Mouse (Mus musculus) liver, embryonic 11.5 days (tissue): Measurements from ENCODE around the gene Snx9. TPM values are rescaled to one million over a fixed set of nuclear protein-coding genes. Genes with fewer than 3 reads are reported as not detected.

Source experiments
- ATAC-seq: fragments of 200-750 bp; cut with Nextera tagmentation; replicated peaks from 2 replicates; pipeline ENCODE4 v1.8.0; 2017; ENCODE audit warnings: moderate number of reproducible peaks, mild to moderate bottlenecking, moderate TSS enrichment, moderate library complexity; ENCODE audit not compliant: low FRiP score
- DNase-seq: peaks from one replicate; pipeline ENCODE4 v3.0.0-alpha.2; 2017; ENCODE audit warnings: low spot score
- H3K27ac ChIP-seq: fragments of 300-500 bp; sonication (generic); 2 replicates; pipeline ENCODE4 v1.5.1; 2014; ENCODE audit warnings: mild to moderate bottlenecking, low read depth, low read length, control low read depth
- H3K27me3 ChIP-seq: fragments of 300-500 bp; sonication (generic); replicated peaks from 2 replicates; pipeline ENCODE4 v1.6.1; 2014; ENCODE audit warnings: low read length, mixed read lengths; ENCODE audit not compliant: control insufficient read depth, insufficient read depth
- H3K36me3 ChIP-seq: fragments of 300-500 bp; sonication (generic); 2 replicates; pipeline ENCODE4 v1.6.1; 2014; ENCODE audit warnings: mild to moderate bottlenecking, low read length, moderate library complexity, mixed read lengths; ENCODE audit not compliant: control insufficient read depth, insufficient read depth
- H3K4me1 ChIP-seq: fragments of 300-500 bp; sonication (generic); replicated peaks from 2 replicates; pipeline ENCODE4 v1.6.1; 2014; ENCODE audit warnings: low read length, mixed read lengths; ENCODE audit not compliant: control insufficient read depth, insufficient read depth
- H3K4me2 ChIP-seq: fragments of 300-500 bp; sonication (generic); 2 replicates; pipeline ENCODE4 v1.6.1; 2014; ENCODE audit warnings: mild to moderate bottlenecking, control low read depth, moderate library complexity
- H3K4me3 ChIP-seq: fragments of 300-500 bp; sonication (generic); 2 replicates; pipeline ENCODE4 v1.5.1; 2014; ENCODE audit warnings: low read depth, low read length, control low read depth
- H3K9ac ChIP-seq: fragments of 300-500 bp; sonication (generic); 2 replicates; pipeline ENCODE4 v1.6.1; 2014; ENCODE audit warnings: low read depth, low read length, control low read depth
- H3K9me3 ChIP-seq: fragments of 300-500 bp; sonication (generic); 2 replicates; pipeline ENCODE4 v1.6.1; 2016; ENCODE audit warnings: low read length, inconsistent platforms, mixed read lengths; ENCODE audit not compliant: control insufficient read depth
- WGBS: fragments of 180-500 bp; shearing (Covaris S2); extraction: QIAGEN DNeasy Blood & Tissue Kit; methylation state at CpG from one replicate; pipeline ENCODE4 v1.1.7; 2014; 5-methylcytosine and 5-hydroxymethylcytosine counted together
- polyA plus RNA-seq: library from polyadenylated mRNA; unstranded; fragments of >200 nt; fragmentation: Nextera tagmentation; extraction: Ambion mirVana; gene quantifications from 2 replicates; pipeline ENCODE4 v1.2.1, GENCODE M21; 2014

The Snx9 gene
- polyA plus RNA-seq, 1 experiment from 2014 or later, result 31.2 TPM

DNA sequence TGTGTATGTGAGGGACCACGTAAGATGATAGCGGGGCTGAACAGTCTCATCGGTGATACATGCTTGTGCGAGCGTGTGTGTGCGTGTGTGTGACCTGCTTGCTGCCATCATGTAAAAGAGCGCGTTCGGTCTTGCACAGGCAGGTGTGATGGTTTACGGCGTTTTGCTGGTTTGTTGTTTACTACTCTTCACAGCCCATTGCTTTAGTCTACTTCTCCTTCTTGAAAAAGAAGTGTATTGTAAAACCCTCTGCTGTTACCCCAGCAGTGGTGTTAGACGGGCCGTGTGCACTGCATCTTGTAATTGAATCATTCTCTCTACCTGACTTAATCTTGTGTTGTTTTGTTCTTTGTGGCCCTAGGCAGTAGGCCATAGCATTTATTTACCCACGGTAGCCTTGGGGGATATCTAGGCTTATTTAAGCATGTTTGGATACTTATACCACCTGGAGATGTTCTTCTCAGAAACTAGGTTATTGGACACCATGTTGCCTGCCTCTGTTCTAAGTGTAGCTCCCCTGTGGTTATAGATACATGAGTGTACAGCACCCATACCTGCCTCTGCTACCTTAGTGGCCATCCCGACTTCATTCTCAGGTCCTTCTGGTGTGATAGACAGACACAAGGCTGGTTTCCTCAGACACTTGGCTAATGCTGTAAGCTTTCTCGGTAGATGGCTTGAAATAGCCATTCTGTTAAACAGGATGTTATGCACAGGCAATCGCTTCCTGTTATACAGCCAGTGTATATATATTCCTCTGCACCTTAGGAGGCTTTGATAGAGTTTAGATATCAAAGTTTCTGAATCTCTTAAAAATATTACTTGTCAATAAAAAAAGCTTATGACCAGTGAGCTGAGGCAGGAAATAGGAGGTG is 56.4 kb downstream of the Snx9 start:
- no peak overlapping the region for H3K4me3 ChIP-seq
- no peak for DNase-seq
- no peak for ATAC-seq
- H3K27ac ChIP-seq, result no peak overlapping the region
- peaks cover 7% of the 10 kb centered on the region; the same call in 1 of the 2 replicates for H3K36me3 ChIP-seq
- no peak overlapping the region for H3K4me2 ChIP-seq
- H3K4me1 ChIP-seq, result peaks cover 17% of the 10 kb centered on the region
- no peak overlapping the region for H3K9ac ChIP-seq
- no peaks in the 10 kb centered on the region for H3K27me3 ChIP-seq
- H3K9me3 ChIP-seq, result no peaks in the 10 kb centered on the region
- WGBS, result 88% methylated on average over 17 of the region's 17 CpGs

DNA sequence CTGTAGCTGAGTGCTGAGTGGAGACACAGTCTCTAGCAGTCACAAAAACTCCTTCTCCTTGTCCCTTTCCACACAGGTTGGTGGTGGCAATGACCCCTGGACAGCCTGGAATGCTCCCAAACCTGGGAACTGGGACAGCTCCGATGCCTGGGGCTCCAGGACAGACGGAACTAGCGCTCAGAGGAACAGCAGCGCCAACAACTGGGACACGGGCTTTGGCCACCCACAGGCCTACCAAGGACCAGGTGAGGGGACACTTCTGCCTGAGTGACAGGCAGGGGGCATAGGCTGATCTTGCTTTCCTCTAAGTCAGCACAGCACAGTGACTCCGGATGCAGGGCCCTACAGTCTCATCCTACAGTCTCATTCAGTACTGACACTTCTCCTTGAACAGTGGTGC is 58.1 kb downstream of the Snx9 start:
- Histone ChIP-seq H3K4me1 (peaks cover 2% of the 10 kb centered on the region), H3K9ac (no peak overlapping the region), H3K4me3 (no peak overlapping the region), H3K9me3 (no peaks in the 10 kb centered on the region), H3K36me3 (peaks cover 7% of the 10 kb centered on the region; the same call in 1 of the 2 replicates), H3K27me3 (no peaks in the 10 kb centered on the region), H3K4me2 (no peak overlapping the region), H3K27ac (no peak overlapping the region)
- ATAC-seq, result no peak
- no peak for DNase-seq
- 91% methylated on average over 6 of the region's 6 CpGs for WGBS

DNA sequence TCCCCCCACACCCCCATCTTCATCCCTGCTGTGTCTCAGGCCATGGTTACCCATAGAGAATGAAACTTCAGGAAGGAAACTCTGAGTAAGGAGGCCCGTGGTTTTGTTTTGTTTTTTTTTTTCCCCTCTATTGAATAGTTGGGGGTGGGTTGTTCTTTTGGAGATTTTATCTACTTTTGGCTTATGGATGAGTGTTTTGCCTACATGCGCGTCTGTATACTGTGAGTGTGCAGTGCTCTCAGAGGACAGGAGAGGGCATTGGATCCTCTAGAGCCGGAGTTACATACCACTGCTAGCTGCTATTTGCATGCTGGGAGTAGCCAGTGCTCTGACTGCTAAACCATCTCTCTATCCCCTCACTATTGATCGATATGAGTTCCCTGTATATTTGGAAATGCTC is 60.3 kb downstream of the Snx9 start:
- WGBS, result 77% methylated on average over 5 of the region's 5 CpGs
- Histone ChIP-seq H3K9ac (no peak overlapping the region), H3K4me1 (peaks cover 2% of the 10 kb centered on the region; the same call in 1 of the 2 replicates), H3K9me3 (no peaks in the 10 kb centered on the region), H3K27ac (no peak overlapping the region), H3K4me2 (no peak overlapping the region), H3K4me3 (no peak overlapping the region), H3K27me3 (no peaks in the 10 kb centered on the region), H3K36me3 (peaks cover 7% of the 10 kb centered on the region; the same call in 1 of the 2 replicates)
- ATAC-seq, result no peak
- DNase-seq, result no peak

DNA sequence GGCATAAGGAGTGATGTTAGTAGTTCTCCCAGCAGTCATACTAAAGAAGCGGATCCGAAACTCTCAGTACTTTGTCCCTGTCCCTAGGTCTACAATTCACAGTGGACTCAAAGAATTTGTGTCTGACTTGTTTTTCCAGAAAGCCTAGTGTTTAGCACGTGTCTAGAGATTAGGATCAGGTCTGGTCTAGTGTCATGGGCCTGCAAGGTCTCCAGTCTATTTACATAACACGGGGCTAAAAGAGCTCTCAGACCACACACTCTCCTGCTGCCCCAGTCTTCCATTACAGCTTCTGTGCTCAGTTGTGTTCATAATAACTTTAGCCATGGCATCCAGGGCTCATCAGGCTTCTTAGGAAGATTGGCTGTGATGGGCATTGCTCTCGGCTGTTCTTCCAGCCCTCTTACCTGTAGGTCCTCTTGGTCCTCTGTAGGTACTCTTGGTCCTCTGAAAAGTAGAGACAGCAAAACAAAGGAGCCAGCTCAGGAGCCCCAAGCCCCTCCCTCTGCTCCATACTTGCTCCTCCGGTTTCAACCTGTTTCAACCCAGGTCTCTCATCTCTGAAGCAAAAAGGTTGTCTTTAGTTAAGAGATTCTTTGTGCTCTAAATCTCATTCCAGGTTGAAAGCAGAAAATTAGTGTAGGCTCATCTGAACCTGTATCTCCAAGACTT is 62.6 kb downstream of the Snx9 start:
- Histone ChIP-seq H3K27ac (no peak overlapping the region), H3K4me1 (0 out of 2 replicates have a peak, but pooled peaks cover 2% of the 10 kb centered on the region), H3K36me3 (peaks cover 9% of the 10 kb centered on the region; the same call in 1 of the 2 replicates), H3K27me3 (no peaks in the 10 kb centered on the region), H3K9ac (no peak overlapping the region), H3K9me3 (no peaks in the 10 kb centered on the region), H3K4me3 (no peak overlapping the region), H3K4me2 (no peak overlapping the region)
- DNase-seq (no peak), ATAC-seq (no peak)
- 62% methylated on average over 6 of the region's 6 CpGs for WGBS

DNA sequence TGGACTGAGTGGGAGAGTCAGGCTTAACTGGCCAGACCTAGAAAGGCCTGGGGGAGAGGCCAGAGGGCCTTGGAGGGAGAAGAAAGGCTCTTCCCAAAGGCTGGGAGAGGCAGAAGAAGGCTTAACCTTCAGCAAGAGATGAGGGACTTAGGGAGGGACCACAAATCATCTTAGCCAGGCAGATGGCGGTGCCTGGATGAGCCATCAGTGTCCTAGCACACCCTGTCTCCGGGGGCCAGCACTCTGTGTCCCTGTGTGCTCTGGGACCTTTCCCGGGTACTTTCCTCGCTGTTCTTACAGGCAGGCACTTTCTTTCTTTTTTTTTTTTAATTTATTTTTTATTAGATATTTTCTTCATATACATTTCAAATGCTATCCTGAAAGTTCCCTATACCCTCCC is 68.6 kb downstream of the Snx9 start:
- WGBS, result 97% methylated on average over 4 of the region's 4 CpGs
- no peak for ATAC-seq
- no peaks in the 10 kb centered on the region for H3K27me3 ChIP-seq
- no peak overlapping the region for H3K27ac ChIP-seq
- no peak overlapping the region for H3K4me2 ChIP-seq
- H3K4me1 ChIP-seq, result no peaks in the 10 kb centered on the region
- peaks cover 4% of the 10 kb centered on the region; the same call in 1 of the 2 replicates for H3K36me3 ChIP-seq
- H3K9ac ChIP-seq, result no peak overlapping the region
- no peak overlapping the region for H3K4me3 ChIP-seq
- H3K9me3 ChIP-seq, result no peaks in the 10 kb centered on the region
- no peak for DNase-seq

DNA sequence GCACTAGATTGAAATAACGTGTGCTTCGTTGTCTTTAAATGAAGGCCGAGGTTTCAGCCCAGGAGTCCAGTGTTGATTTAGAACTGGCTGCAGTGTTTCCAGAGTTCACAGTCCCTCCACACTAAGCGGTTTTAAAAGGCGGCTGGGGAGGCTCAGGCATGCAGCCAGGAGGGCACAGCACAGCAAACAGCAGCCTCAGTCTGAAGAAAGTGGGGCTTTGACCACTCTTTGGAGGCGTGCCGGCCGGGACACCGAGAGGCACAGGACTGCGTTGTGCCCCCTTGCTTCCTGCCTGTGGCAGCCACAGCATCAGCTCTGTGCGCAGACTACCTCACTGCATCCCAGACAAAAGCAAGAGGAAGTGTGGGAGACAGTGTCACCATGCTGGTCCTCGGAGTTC is 70.5 kb downstream of the Snx9 start:
- DNase-seq (no peak), ATAC-seq (no peak)
- no peak overlapping the region for H3K9ac ChIP-seq
- no peak overlapping the region for H3K4me3 ChIP-seq
- H3K4me1 ChIP-seq, result no peaks in the 10 kb centered on the region
- no peaks in the 10 kb centered on the region for H3K27me3 ChIP-seq
- no peaks in the 10 kb centered on the region for H3K9me3 ChIP-seq
- no peak overlapping the region for H3K4me2 ChIP-seq
- no peak overlapping the region for H3K27ac ChIP-seq
- 85% methylated on average over 12 of the region's 12 CpGs for WGBS
- peaks cover 6% of the 10 kb centered on the region; the same call in 1 of the 2 replicates for H3K36me3 ChIP-seq

DNA sequence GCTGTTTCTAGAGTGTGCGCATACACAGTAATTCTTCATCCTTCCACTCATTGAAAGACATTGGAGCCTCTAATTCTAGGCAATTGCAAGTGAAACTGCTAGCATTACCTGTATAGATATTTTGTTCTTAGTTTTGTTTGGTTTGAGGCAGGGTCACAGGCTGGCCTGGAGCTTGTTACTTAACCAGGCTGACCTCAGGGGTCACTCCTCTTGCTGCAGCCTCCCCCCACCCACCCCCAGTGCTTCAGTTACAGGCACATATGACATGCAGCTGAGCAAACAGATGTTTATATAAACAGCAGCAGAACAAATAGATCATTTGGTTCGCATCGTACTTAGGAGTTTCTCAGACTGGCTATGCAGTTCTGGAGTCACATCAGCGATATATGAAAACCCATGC is 71.7 kb downstream of the Snx9 start:
- H3K9ac ChIP-seq, result no peak overlapping the region
- no peaks in the 10 kb centered on the region for H3K27me3 ChIP-seq
- H3K27ac ChIP-seq, result no peak overlapping the region
- peaks cover 7% of the 10 kb centered on the region; the same call in 1 of the 2 replicates for H3K36me3 ChIP-seq
- 89% methylated on average over 4 of the region's 4 CpGs for WGBS
- no peak for ATAC-seq
- no peaks in the 10 kb centered on the region for H3K9me3 ChIP-seq
- H3K4me2 ChIP-seq, result no peak overlapping the region
- H3K4me3 ChIP-seq, result no peak overlapping the region
- no peak for DNase-seq
- no peaks in the 10 kb centered on the region for H3K4me1 ChIP-seq

DNA sequence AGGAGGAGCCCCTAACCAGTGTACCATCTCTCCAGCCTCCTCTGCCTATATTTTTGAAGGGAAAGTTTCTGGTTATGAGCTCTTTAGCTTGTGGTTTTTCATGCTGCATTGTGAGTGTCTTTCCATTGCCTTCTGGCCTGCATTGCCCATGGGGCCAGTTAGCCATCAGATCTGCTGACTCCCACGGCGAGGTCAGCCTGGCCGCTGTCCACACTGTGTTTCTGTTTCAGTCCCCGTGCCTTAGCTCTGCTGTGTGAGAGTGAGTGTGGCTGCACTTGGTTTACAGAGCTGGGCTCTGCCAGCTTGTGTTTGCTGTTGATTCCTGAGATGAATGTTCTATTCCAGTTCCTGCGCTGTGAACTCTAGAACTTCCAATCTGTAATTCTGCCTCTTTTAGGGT is 73.1 kb downstream of the Snx9 start:
- Histone ChIP-seq H3K36me3 (peaks cover 17% of the 10 kb centered on the region), H3K4me1 (no peaks in the 10 kb centered on the region)
- 81% methylated on average over 5 of the region's 5 CpGs for WGBS

More for the DNA sequence above, 73.1 kb downstream of the Snx9 start:
- Histone ChIP-seq H3K9ac (no peak overlapping the region), H3K27ac (no peak overlapping the region), H3K9me3 (no peaks in the 10 kb centered on the region), H3K27me3 (no peaks in the 10 kb centered on the region), H3K4me3 (no peak overlapping the region), H3K4me2 (no peak overlapping the region)
- ATAC-seq, result no peak
- DNase-seq, result no peak
